Mouse (Mus musculus) subcutaneous adipose tissue, adult 2 months (tissue): Measurements from ENCODE around the gene Smyd5. TPM values are rescaled to one million over a fixed set of nuclear protein-coding genes. Genes with fewer than 3 reads are reported as not detected.

Experiments
- polyA plus RNA-seq: library from polyadenylated mRNA; depleted of rRNA; stranded (reverse); fragments of >200 nt; gene quantifications from 2 replicates; pipeline ENCODE4 v1.2.3, GENCODE M21; 2012; ENCODE audit warnings: low replicate concordance; rRNA removed

Gene Smyd5
- 25.7 and 49.9 TPM in 2 replicates for polyA plus RNA-seq

DNA sequence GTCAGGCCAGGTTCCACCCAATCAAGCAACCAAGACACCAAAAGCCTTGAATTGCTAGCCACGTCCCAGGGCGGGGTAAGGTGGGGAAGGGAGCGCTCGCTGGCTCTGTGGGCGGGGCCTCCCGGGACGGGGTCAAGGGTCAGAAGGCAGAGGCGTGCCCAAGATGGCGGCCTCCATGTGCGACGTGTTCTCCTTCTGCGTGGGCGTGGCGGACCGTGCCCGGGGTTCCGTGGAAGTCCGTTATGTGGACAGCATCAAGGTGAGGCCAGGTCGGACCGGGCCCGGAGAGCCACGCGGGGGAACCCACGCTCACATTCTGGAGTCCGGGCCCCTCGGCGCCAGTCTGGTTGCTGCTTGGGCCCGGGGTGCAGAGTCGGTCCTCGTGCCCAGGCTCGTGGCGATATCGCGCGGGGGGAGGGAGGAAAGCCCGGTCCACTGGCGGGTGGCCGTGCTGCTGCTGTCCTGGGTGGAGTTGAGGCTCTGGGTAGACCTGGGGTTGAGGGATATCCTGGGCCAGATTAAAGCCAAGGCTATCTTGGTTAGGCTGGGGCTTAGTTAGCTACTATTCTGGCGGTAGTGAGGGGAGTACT lies at the start of gene Smyd5:
Gene Smyd5, plus strand, starts transcription at position 148 of the 590 bp plus-strand sequence.

DNA sequence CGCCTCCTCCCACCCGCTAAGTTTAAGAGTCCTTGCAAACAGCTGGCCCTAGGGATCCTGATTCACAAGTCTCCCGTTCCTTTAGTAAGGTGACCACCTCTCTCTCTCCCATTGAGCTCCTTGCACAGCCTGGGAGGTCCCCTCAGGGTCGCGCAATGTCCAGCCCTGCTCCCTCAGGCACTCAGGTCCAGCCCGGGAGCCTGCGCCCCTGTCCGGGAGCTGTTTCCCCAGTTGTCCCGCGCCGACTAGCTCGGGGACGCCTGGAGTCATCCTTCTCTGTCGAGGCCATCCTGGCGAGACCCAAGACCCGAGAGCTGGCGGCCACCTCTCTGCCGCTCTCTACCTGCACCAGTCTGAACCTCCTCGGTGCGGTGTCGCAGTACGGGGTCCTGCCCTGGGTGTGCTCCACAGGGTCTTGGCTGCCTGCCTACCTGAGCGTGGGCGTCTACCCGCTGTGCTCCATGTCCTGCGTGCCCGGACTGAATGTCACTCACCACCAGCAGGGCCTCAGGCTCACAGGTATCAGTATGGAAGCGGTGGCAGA lies 7.9 kb upstream of the Smyd5 start, which contains the start of gene Noto:
Gene Noto, plus strand, starts transcription at position 51 of the 544 bp plus-strand sequence.

DNA sequence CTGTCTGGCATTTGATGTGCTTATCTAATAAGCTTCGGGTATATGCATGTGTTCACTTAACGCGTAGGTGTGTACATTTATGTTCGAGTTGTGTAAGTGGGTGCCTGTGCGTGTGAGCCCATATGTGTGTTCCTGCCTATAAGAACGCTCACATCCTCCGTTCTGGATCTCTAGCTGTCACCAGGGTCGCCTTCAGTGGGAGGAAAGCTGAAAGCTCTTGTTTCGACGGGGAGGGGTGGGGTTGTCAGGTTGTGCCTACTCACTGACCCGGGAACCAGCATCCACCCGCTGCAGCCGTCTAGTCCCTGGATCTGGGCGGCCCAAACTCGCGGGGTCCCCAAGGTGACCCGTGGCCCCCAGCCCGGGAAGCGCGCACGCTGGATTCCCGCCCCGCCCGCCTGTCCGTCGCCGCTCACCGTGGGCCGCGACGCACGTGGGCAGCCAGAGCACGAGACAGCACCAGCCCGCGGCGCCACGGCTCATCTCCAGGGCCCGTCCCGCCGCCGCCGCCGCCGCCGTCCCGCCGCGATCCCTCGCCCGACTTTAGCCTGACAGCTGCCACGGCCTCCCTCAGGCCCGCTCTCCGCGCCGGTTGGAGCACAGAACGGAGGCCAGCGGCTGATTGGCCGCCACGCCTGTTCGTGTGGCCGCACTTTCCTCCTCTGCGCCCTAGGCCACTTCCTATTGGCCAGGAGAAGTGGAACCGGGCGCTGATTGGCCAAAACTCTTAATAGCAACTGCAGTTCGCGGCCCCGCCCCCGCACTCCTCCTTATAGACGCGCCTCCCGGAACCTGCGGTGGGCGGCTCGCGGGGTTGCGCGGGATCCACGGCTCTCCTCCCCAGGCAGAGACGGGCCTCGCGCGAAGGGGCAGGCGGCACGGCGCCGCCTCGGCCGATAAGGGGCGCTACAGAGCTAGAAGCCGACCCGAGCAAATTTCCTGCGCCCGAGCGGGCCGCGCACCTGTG lies 19.2 kb downstream of the Smyd5 start, which contains the start of gene Cct7:
Gene Cct7, plus strand, starts transcription at position 818 of the 967 bp plus-strand sequence.

DNA sequence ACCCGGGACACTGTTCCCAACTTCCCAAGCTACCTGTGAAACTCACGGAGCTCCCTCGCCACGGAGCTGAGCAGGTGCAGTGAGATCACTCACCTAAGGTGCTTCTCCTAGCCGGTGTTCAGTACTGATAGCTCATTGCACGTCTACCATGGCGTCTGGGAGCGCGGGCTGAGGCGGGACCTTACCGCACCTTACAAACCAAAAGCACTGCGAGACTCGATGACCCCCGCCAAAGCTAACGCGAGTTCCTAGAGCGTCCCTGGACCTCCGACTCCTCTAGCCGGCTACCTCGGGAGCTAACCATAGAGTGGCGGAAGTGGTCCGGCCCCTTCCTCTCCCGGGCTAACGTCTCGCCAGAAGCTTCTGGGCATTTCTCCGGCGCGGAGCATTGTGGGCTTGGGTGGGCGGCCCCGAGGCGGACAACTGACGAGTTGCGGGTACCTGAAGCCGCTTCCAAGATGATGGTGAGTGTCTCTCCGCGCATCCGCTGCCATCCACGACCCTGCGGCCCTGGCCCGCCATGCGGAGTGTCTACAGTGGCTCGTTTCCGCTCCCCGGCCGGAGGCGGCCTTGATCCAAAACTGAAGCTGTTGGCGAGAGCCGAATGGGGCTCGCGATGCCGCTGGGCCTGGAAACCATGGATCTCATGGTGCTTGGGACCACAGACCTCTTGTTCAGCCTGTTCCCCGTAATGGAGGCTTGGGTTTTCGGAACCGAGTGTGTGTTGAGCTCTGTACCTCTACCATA lies 20.0 kb downstream of the Smyd5 start, which contains the start of gene Pradc1:
Gene Pradc1, minus strand, starts transcription at position 307 of the 747 bp plus-strand sequence.

Other genes starting within 250 kb of the Smyd5 start
- gene Emx1, start 244.6 kb upstream of the Smyd5 start, polyA plus RNA-seq = not detected in 2 replicates
- 20.8 and 39.8 TPM in 2 replicates for gene Sfxn5, start 98.6 kb upstream of the Smyd5 start, polyA plus RNA-seq
- 35.7 and 44.5 TPM in 2 replicates for gene Rab11fip5, start 57.4 kb upstream of the Smyd5 start, polyA plus RNA-seq
- not detected in 2 replicates for gene Noto, start 8.1 kb upstream of the Smyd5 start, polyA plus RNA-seq
- 95.1 and 154 TPM in 2 replicates for gene Cct7, start 19.5 kb downstream of the Smyd5 start, polyA plus RNA-seq
- 23.1 and 29.8 TPM in 2 replicates for gene Pradc1, start 20.0 kb downstream of the Smyd5 start, polyA plus RNA-seq
- gene Fbxo41, start 71.0 kb downstream of the Smyd5 start, polyA plus RNA-seq = 0.03 and 0.41 TPM in 2 replicates
- gene Egr4, start 81.6 kb downstream of the Smyd5 start, polyA plus RNA-seq = 0.05 TPM in 1 of 2 replicates, not detected in the other
- gene Alms1, start 155.5 kb downstream of the Smyd5 start, polyA plus RNA-seq = 0.69 and 2.3 TPM in 2 replicates